In genomic region chr7:136895851-136896250, GRCm38 (mm10) we compare ENCODE assay signal across 26 mouse cellular contexts. TPM values are rescaled to one million over a fixed set of nuclear protein-coding genes. Genes with fewer than 3 reads are reported as not detected.
DNase-seq lines count a peak whose midpoint lies in the region; ATAC-seq and TF ChIP-seq lines count a peak whose summit lies in the region.
"Had no signal": no experiment of that assay in that cellular context is flagged by ENCODE, and none has a peak within 500 bp of the region (broad histone marks: within the 10 kb centered on the region; RNA-seq: fewer than 3 reads in every experiment).

No protein-coding gene starts in this region.

- H3K4me2 ChIP-seq in liver, embryonic 11.5 days = no peak overlapping the region
- H3K4me2 ChIP-seq: embryonic facial prominence, embryonic 12.5 days; embryonic facial prominence, embryonic 15.5 days; hindbrain, embryonic 14.5 days had no signal

- no peak for TF ChIP-seq CTCF in E14TG2a.4 (conservative IDR thresholded peaks at IDR 0.05; ENCODE audit: low read length)

- ATAC-seq in liver, embryonic 11.5 days (replicated peaks; ENCODE audit: low FRiP score) = no peak
- ATAC-seq: activated CD4-positive, CD25-positive, alpha-beta regulatory T cell, adult 4 months; CD4-positive, CD25-positive, alpha-beta regulatory T cell, adult 4 months; forebrain, embryonic 14.5 days; forebrain, postnatal 0 days; hindbrain, postnatal 0 days had no signal

- H3K4me1 ChIP-seq in liver, embryonic 11.5 days (replicated peaks; ENCODE audit: control insufficient read depth, insufficient read depth, low read length) = peaks cover 14% of the 10 kb centered on the region
- peaks cover 33% of the 10 kb centered on the region for H3K4me1 ChIP-seq in E14TG2a.4 (replicated peaks; ENCODE audit: low read depth, low read length)

- no peak overlapping the region for H3K4me3 ChIP-seq in liver, embryonic 11.5 days (ENCODE audit: low read depth, low read length)
- H3K4me3 ChIP-seq in E14TG2a.4 (replicated peaks; ENCODE audit: low read length) = 0 out of 2 replicates have a peak overlapping the region, but pooled peaks have one; percentile 82
- H3K4me3 ChIP-seq: embryonic facial prominence, embryonic 12.5 days; embryonic facial prominence, embryonic 15.5 days; heart, embryonic 10.5 days; heart, embryonic 13.5 days had no signal

- H3K27ac ChIP-seq in liver, embryonic 11.5 days (ENCODE audit: low read depth, low read length) = no peak overlapping the region
- H3K27ac ChIP-seq: embryonic facial prominence, embryonic 12.5 days; embryonic facial prominence, embryonic 15.5 days; hindbrain, embryonic 14.5 days; hindbrain, postnatal 0 days had no signal

- WGBS in liver, embryonic 11.5 days = 75% methylated on average over 7 of the region's 7 CpGs

- no peaks in the 10 kb centered on the region for H3K36me3 ChIP-seq in liver, embryonic 11.5 days (ENCODE audit: control insufficient read depth, insufficient read depth, low read length)
- peaks cover 4% of the 10 kb centered on the region; the same call in 1 of the 2 replicates for H3K36me3 ChIP-seq in E14TG2a.4 (ENCODE audit: insufficient read depth, low read length)
- H3K36me3 ChIP-seq: embryonic facial prominence, embryonic 12.5 days; embryonic facial prominence, embryonic 15.5 days; heart, embryonic 10.5 days; heart, embryonic 13.5 days had no signal

- no peaks in the 10 kb centered on the region for H3K9me3 ChIP-seq in liver, embryonic 11.5 days (ENCODE audit: control insufficient read depth, low read length)
- no peaks in the 10 kb centered on the region for H3K9me3 ChIP-seq in E14TG2a.4 (ENCODE audit: low read length)
- H3K9me3 ChIP-seq: embryonic facial prominence, embryonic 12.5 days; embryonic facial prominence, embryonic 15.5 days; heart, embryonic 10.5 days had no signal

- H3K27me3 ChIP-seq in liver, embryonic 11.5 days (replicated peaks; ENCODE audit: control insufficient read depth, insufficient read depth, low read length) = no peaks in the 10 kb centered on the region
- H3K27me3 ChIP-seq in E14TG2a.4 (ENCODE audit: insufficient read depth, low read length) = no peaks in the 10 kb centered on the region
- H3K27me3 ChIP-seq: embryonic facial prominence, embryonic 12.5 days; embryonic facial prominence, embryonic 15.5 days; heart, embryonic 13.5 days had no signal

- peak; percentile 28 for DNase-seq in liver, embryonic 11.5 days (ENCODE audit: low spot score)
- no peak for DNase-seq in liver
- DNase-seq in R1 (ENCODE audit: low read depth, low spot score) = peak; percentile 77
- peak; percentile 3 for DNase-seq in induced T-regulatory cell, adult 2 months (ENCODE audit: low read depth)
- DNase-seq in cerebellum, postnatal 36 days = no peak
- no peak for DNase-seq in thymus, postnatal 36 days
- no peak for DNase-seq in cerebellum, adult 9-10 months
- DNase-seq: adrenal gland, adult 8-10 months; cerebellum, adult 11 months; cerebellum, adult 2 months; cerebellum, postnatal 10 days; forebrain, postnatal 0 days; gastrocnemius, adult 2 months; gastrocnemius, postnatal 14 days; heart, postnatal 14 days; heart, postnatal 4 days had no signal

- H3K9ac ChIP-seq in liver, embryonic 11.5 days (ENCODE audit: low read depth, low read length) = no peak overlapping the region
- H3K9ac ChIP-seq: embryonic facial prominence, embryonic 12.5 days; embryonic facial prominence, embryonic 15.5 days; forebrain, postnatal 0 days; hindbrain, embryonic 14.5 days had no signal

RNA-seq across cellular contexts. Expression of gene Mgmt, which starts 1.4 kb away (rescaled TPM):
- polyA plus RNA-seq in liver, embryonic 11.5 days (2014; fragmentation: Nextera tagmentation; extraction: Ambion mirVana) = 5.9 and 6.5 TPM in 2 replicates

Comparison
In these comparisons a context has a peak if more than half of its experiments do, and no peak if none do; other contexts are left out.
1. DNase-seq: peak in liver, embryonic 11.5 days (single experiment), R1 (single experiment) and induced T-regulatory cell, adult 2 months (single experiment); none in liver (single experiment), cerebellum, postnatal 36 days (0 of 2), thymus, postnatal 36 days (0 of 2) and cerebellum, adult 9-10 months (single experiment).